Mouse (Mus musculus) CH12.LX (cell line): ENCODE measurements around the gene Syk. TPM values are rescaled to one million over a fixed set of nuclear protein-coding genes. Genes with fewer than 3 reads are reported as not detected.

Experiments
- DNase-seq: peaks from one replicate; pipeline ENCODE4 v3.0.0-alpha.2; 2013; ENCODE audit errors: extremely low read depth
- H3K27ac ChIP-seq: 2 replicates; pipeline ENCODE4 v1.5.1; 2012; ENCODE audit warnings: low read depth, mild to moderate bottlenecking, control low read depth, moderate library complexity; ENCODE audit not compliant: insufficient read depth
- H3K27me3 ChIP-seq: replicated peaks from 2 replicates; pipeline ENCODE3; 2012; ENCODE audit warnings: inconsistent platforms
- H3K36me3 ChIP-seq, 2 experiments: replicated peaks in 1 of 2; 2 replicates each; pipeline versions ENCODE3 to v1.6.1; 2012; ENCODE audit warnings: inconsistent platforms in 1 of 2, low read length in 1 of 2, mild to moderate bottlenecking in 1 of 2, mixed read lengths in 1 of 2, moderate library complexity in 1 of 2; ENCODE audit not compliant: control insufficient read depth in 1 of 2, insufficient read depth in 1 of 2
- H3K4me1 ChIP-seq, 2 experiments: 2 replicates each; pipeline ENCODE4 v1.6.1; 2012; ENCODE audit warnings: inconsistent platforms in 1 of 2, moderate library complexity in 1 of 2; ENCODE audit not compliant: insufficient read depth in 2 of 2, control insufficient read depth in 1 of 2
- H3K4me2 ChIP-seq: 2 replicates; pipeline ENCODE4 v1.6.1; 2012; ENCODE audit warnings: low read depth, mild to moderate bottlenecking, control low read depth; ENCODE audit not compliant: poor library complexity, insufficient read depth, severe bottlenecking
- H3K4me3 ChIP-seq, 3 experiments: fragments of 150-350 bp in 1 of 3; sonication (generic) in 1 of 3; replicated peaks in 1 of 3; 2 replicates each; pipeline versions ENCODE3 to v1.5.1; 2011 to 2012; ENCODE audit warnings: low read depth in 2 of 3, low read length in 2 of 3, mild to moderate bottlenecking in 2 of 3, moderate library complexity in 2 of 3, control low read depth in 1 of 3, improper control_type of control experiment in 1 of 3, inconsistent platforms in 1 of 3, mixed read lengths in 1 of 3; ENCODE audit not compliant: poor library complexity in 1 of 3
- H3K79me2 ChIP-seq: replicated peaks from 2 replicates; pipeline ENCODE4 v1.6.1; 2012; ENCODE audit warnings: mild to moderate bottlenecking, moderate library complexity; ENCODE audit not compliant: control insufficient read depth, poor library complexity, insufficient read depth, severe bottlenecking; ENCODE audit errors: extremely low read depth
- H3K9ac ChIP-seq: 2 replicates; pipeline ENCODE4 v1.6.1; 2012; ENCODE audit warnings: low read depth, mild to moderate bottlenecking, control low read depth, moderate library complexity; ENCODE audit not compliant: insufficient read depth
- H3K9me3 ChIP-seq: replicated peaks from 2 replicates; pipeline ENCODE3; 2012; ENCODE audit warnings: low read length, inconsistent platforms, mixed read lengths
- BHLHE40 ChIP-seq: IDR thresholded peaks from 2 replicates; pipeline ENCODE4 v1.6.1; 2011; ENCODE audit warnings: mild to moderate bottlenecking, low read depth, low read length, improper control_type of control experiment
- CHD1 ChIP-seq: IDR thresholded peaks from 2 replicates; pipeline ENCODE4 v1.6.1; 2012; ENCODE audit warnings: low read depth, low read length, improper control_type of control experiment, inconsistent platforms
- CTCF ChIP-seq, 2 experiments: IDR thresholded peaks in 1 of 2; conservative IDR thresholded peaks in 1 of 2; 2 replicates each; pipeline ENCODE4 v1.5.1; 2011 to 2012; ENCODE audit warnings: low read depth in 2 of 2, low read length in 2 of 2, improper control_type of control experiment in 1 of 2, inconsistent platforms in 1 of 2, mild to moderate bottlenecking in 1 of 2, moderate library complexity in 1 of 2
- E2F4 ChIP-seq: IDR thresholded peaks from 2 replicates; pipeline ENCODE4 v1.6.1; 2011; ENCODE audit warnings: low read depth, low read length, improper control_type of control experiment; ENCODE audit not compliant: insufficient replicate concordance
- ELF1 ChIP-seq: IDR thresholded peaks from 2 replicates; pipeline ENCODE4 v1.6.1; 2014; ENCODE audit warnings: low read depth, mild to moderate bottlenecking, inconsistent platforms, low read length, improper control_type of control experiment
- EP300 ChIP-seq: IDR thresholded peaks from 2 replicates; pipeline ENCODE4 v1.6.1; 2011; ENCODE audit warnings: low read length, improper control_type of control experiment
- ETS1 ChIP-seq: conservative IDR thresholded peaks from 2 replicates; pipeline ENCODE4 v1.6.1; 2012; ENCODE audit warnings: low read depth, mild to moderate bottlenecking, inconsistent platforms, low read length, improper control_type of control experiment, moderate library complexity
- GABPA ChIP-seq: IDR thresholded peaks from 2 replicates; pipeline ENCODE4 v1.6.1; 2012; ENCODE audit warnings: low read depth, low read length, improper control_type of control experiment, inconsistent platforms; ENCODE audit not compliant: insufficient replicate concordance
- HCFC1 ChIP-seq: IDR thresholded peaks from 2 replicates; pipeline ENCODE4 v1.6.1; 2012; ENCODE audit warnings: low read depth, mild to moderate bottlenecking, inconsistent platforms, low read length, improper control_type of control experiment
- KAT2A ChIP-seq: IDR thresholded peaks from 2 replicates; pipeline ENCODE4 v1.6.1; 2012; ENCODE audit warnings: low read length, improper control_type of control experiment, inconsistent platforms; ENCODE audit not compliant: insufficient replicate concordance
- MAFK ChIP-seq: IDR thresholded peaks from 2 replicates; pipeline ENCODE4 v1.6.1; 2011; ENCODE audit warnings: low read length, improper control_type of control experiment; ENCODE audit not compliant: insufficient replicate concordance
- MAZ ChIP-seq: IDR thresholded peaks from 2 replicates; pipeline ENCODE4 v1.6.1; 2012; ENCODE audit warnings: low read depth, mild to moderate bottlenecking, inconsistent platforms, low read length, improper control_type of control experiment, moderate library complexity
- MEF2A ChIP-seq: IDR thresholded peaks from 2 replicates; pipeline ENCODE4 v1.6.1; 2014; ENCODE audit warnings: low read depth, mild to moderate bottlenecking, inconsistent platforms, low read length, improper control_type of control experiment, borderline replicate concordance
- MYC ChIP-seq: IDR thresholded peaks from 2 replicates; pipeline ENCODE4 v1.6.1; 2011; ENCODE audit warnings: low read depth, mild to moderate bottlenecking, improper control_type of control experiment, low read length
- NELFE ChIP-seq: IDR thresholded peaks from 2 replicates; pipeline ENCODE4 v1.6.1; 2011; ENCODE audit warnings: low read depth, low read length, improper control_type of control experiment
- NRF1 ChIP-seq: IDR thresholded peaks from 2 replicates; pipeline ENCODE4 v1.6.1; 2014; ENCODE audit warnings: low read depth, mild to moderate bottlenecking, inconsistent platforms, low read length, improper control_type of control experiment, moderate library complexity
- RAD21 ChIP-seq: IDR thresholded peaks from 2 replicates; pipeline ENCODE4 v1.6.1; 2011; ENCODE audit warnings: low read depth, mild to moderate bottlenecking, low read length, improper control_type of control experiment, moderate library complexity
- TCF12 ChIP-seq: IDR thresholded peaks from 2 replicates; pipeline ENCODE4 v1.6.1; 2014; ENCODE audit warnings: low read depth, mild to moderate bottlenecking, inconsistent platforms, low read length, improper control_type of control experiment
- USF2 ChIP-seq: conservative IDR thresholded peaks from 2 replicates; pipeline ENCODE4 v1.6.1; 2011; ENCODE audit warnings: low read depth, low read length, improper control_type of control experiment
- ZC3H11A ChIP-seq: IDR thresholded peaks from 2 replicates; pipeline ENCODE4 v1.6.1; 2012; ENCODE audit warnings: low read depth, mild to moderate bottlenecking, inconsistent platforms, low read length, improper control_type of control experiment
- ZMIZ1 ChIP-seq: IDR thresholded peaks from 2 replicates; pipeline ENCODE4 v1.6.1; 2012; ENCODE audit warnings: low read depth, mild to moderate bottlenecking, inconsistent platforms, low read length, improper control_type of control experiment
- ZNF384 ChIP-seq: IDR thresholded peaks from 2 replicates; pipeline ENCODE4 v1.6.1; 2012; ENCODE audit warnings: low read depth, low read length, improper control_type of control experiment, inconsistent platforms
- dilution Hi-C: fragments of 300-500 bp; cut with MboI; formaldehyde crosslinking; loops from 2 replicates; pipeline ENCODE4 v1.14.3; 2020; ENCODE audit warnings: low sequenced_read_pairs; ENCODE audit not compliant: extremely low pct_unique_long_range_greater_than_20kb, extremely low pct_ligation_motif_present
- in situ Hi-C: fragments of 300-500 bp; cut with MboI; formaldehyde crosslinking; loops from 3 replicates; pipeline ENCODE4 v1.14.3; 2019; ENCODE audit warnings: low sequenced_read_pairs, low pct_ligation_motif_present, low pct_unique_long_range_greater_than_20kb, mixed read lengths
- polyA plus RNA-seq: library from polyadenylated mRNA; unstranded; fragments of >175 nt; gene quantifications from 2 replicates; pipeline ENCODE4 v1.2.1, GENCODE M21; 2012; ENCODE audit warnings: low read depth; ENCODE audit not compliant: insufficient read length
- total RNA-seq, 2 experiments: library from RNA; depleted of rRNA; stranded (reverse); fragments of 300-350 nt in 1 of 2; fragments of >200 nt in 1 of 2; gene quantifications; 2 replicates each; pipeline ENCODE4 v1.2.3; 2012 to 2014

The Syk gene
- total and polyA plus RNA-seq, 3 experiments: 117 to 185 (median 163) TPM

GRCm38 (mm10) chr13:52682107-52682506 is 99.1 kb downstream of the Syk start:
- H3K27me3 ChIP-seq: peaks cover 37% of the 10 kb centered on the region
- H3K9me3 ChIP-seq: peaks cover 7% of the 10 kb centered on the region
- TF ChIP-seq MEF2A (no peak), NRF1 (no peak), CTCF (conservative IDR thresholded peaks at IDR 0.05 in 1 of 2, IDR thresholded peaks at IDR 0.05 in 1 of 2; ENCODE audit: low read depth in 2 of 2, low read length in 2 of 2) (no peak), ZMIZ1 (no peak), RAD21 (no peak), CHD1 (no peak), ZNF384 (no peak), GABPA (no peak), E2F4 (no peak), USF2 (no peak), KAT2A (no peak), ETS1 (no peak), NELFE (no peak), ELF1 (no peak), HCFC1 (no peak)
- no peak overlapping the region for H3K4me3 ChIP-seq
- in situ Hi-C loops: no loop called here
- no peak overlapping the region for H3K27ac ChIP-seq
- no peaks in the 10 kb centered on the region for H3K79me2 ChIP-seq
- H3K4me2 ChIP-seq: no peak overlapping the region
- H3K9ac ChIP-seq: no peak overlapping the region
- dilution Hi-C loops: no loop called here
- no peaks in the 10 kb centered on the region for H3K36me3 ChIP-seq
- H3K4me1 ChIP-seq: peaks cover 0 to 2% of the 10 kb centered on the region in 2 experiments; a peak in 1 of 4 replicates
- no peak for DNase-seq

DNA sequence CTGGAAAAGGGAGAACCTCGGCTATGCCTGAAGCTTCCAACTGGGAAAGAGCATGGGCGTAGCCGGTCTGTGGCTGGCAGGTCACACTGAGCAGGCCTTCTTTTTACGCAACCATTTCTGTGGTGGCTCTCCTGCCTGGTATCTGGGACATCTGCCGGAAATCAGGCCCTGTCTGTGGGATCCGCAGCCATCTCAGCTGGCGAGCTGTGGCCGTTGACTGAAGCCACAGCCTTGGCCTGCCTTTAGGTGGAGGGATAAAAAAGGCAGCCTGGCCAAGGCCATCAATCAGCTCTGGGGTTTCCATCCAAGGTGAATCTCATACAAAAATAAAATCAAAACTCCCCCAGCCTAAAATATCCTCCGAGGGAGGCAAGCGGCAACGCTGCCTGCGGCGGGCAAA is 107.5 kb downstream of the Syk start:
- no peak overlapping the region for H3K4me3 ChIP-seq
- H3K9ac ChIP-seq: no peak overlapping the region
- no peak for DNase-seq
- H3K9me3 ChIP-seq: no peaks in the 10 kb centered on the region
- in situ Hi-C loops: no loop called here
- no peaks in the 10 kb centered on the region for H3K79me2 ChIP-seq
- no peak overlapping the region for H3K27ac ChIP-seq
- no peak overlapping the region for H3K4me2 ChIP-seq
- H3K27me3 ChIP-seq: peaks cover 20% of the 10 kb centered on the region
- H3K36me3 ChIP-seq: no peaks in the 10 kb centered on the region
- TF ChIP-seq E2F4 (no peak), MYC (no peak), EP300 (no peak), MAFK (no peak), BHLHE40 (no peak), HCFC1 (no peak), CHD1 (no peak), MAZ (no peak), ZC3H11A (no peak), ETS1 (no peak), NRF1 (no peak), TCF12 (no peak)
- 0 out of 4 replicates have a peak, but pooled peaks cover 0 to 3% of the 10 kb centered on the region in 2 experiments for H3K4me1 ChIP-seq
- dilution Hi-C loops: no loop called here
